Mouse (Mus musculus): Measurements from ENCODE around the gene 2810021J22Rik. TPM values are rescaled to one million over a fixed set of nuclear protein-coding genes. Genes with fewer than 3 reads are reported as not detected.

The 2810021J22Rik gene
- polyA plus RNA-seq, 1 experiment from 2014 or later: 7.1 TPM

GRCm38 (mm10) chr11:58922420-58922819, 55.4 kb downstream of the 2810021J22Rik start:
- Histone ChIP-seq H3K4me2 (ENCODE audit: low read length) (no peak overlapping the region), H3K9me3 (ENCODE audit: control insufficient read depth, low read length) (no peaks in the 10 kb centered on the region), H3K27me3 (replicated peaks; ENCODE audit: control insufficient read depth, insufficient read depth, low read length) (no peaks in the 10 kb centered on the region), H3K4me3 (ENCODE audit: low read depth, low read length) (no peak overlapping the region), H3K9ac (ENCODE audit: low read length) (no peak overlapping the region), H3K27ac (ENCODE audit: low read depth) (no peak overlapping the region), H3K4me1 (replicated peaks; ENCODE audit: control insufficient read depth, insufficient read depth, low read length) (no peaks in the 10 kb centered on the region), H3K36me3 (ENCODE audit: control insufficient read depth, insufficient read depth, low read length) (no peaks in the 10 kb centered on the region)
- WGBS: 79% methylated on average over 9 of the region's 9 CpGs
- no peak for DNase-seq (ENCODE audit: low spot score)
- ATAC-seq (replicated peaks; ENCODE audit: low FRiP score, low TSS enrichment, low read depth): no peak

GRCm38 (mm10) chr11:58926651-58927050, 59.6 kb downstream of the 2810021J22Rik start:
- Histone ChIP-seq H3K9me3 (ENCODE audit: control insufficient read depth, low read length) (no peaks in the 10 kb centered on the region), H3K27ac (ENCODE audit: low read depth) (no peak overlapping the region), H3K4me2 (ENCODE audit: low read length) (no peak overlapping the region), H3K9ac (ENCODE audit: low read length) (no peak overlapping the region), H3K4me3 (ENCODE audit: low read depth, low read length) (no peak overlapping the region), H3K27me3 (replicated peaks; ENCODE audit: control insufficient read depth, insufficient read depth, low read length) (no peaks in the 10 kb centered on the region), H3K4me1 (replicated peaks; ENCODE audit: control insufficient read depth, insufficient read depth, low read length) (0 out of 2 replicates have a peak, but pooled peaks cover 2% of the 10 kb centered on the region), H3K36me3 (ENCODE audit: control insufficient read depth, insufficient read depth, low read length) (peaks cover 8% of the 10 kb centered on the region)
- ATAC-seq (replicated peaks; ENCODE audit: low FRiP score, low TSS enrichment, low read depth): no peak
- 91% methylated on average over 2 of the region's 3 CpGs for WGBS
- no peak for DNase-seq (ENCODE audit: low spot score)

- Histone ChIP-seq H3K9ac (ENCODE audit: low read length) (no peak overlapping the region), H3K36me3 (ENCODE audit: control insufficient read depth, insufficient read depth, low read length) (peaks cover 12% of the 10 kb centered on the region), H3K27ac (ENCODE audit: low read depth) (no peak overlapping the region), H3K9me3 (ENCODE audit: control insufficient read depth, low read length) (no peaks in the 10 kb centered on the region), H3K27me3 (replicated peaks; ENCODE audit: control insufficient read depth, insufficient read depth, low read length) (no peaks in the 10 kb centered on the region), H3K4me1 (replicated peaks; ENCODE audit: control insufficient read depth, insufficient read depth, low read length) (0 out of 2 replicates have a peak, but pooled peaks cover 2% of the 10 kb centered on the region), H3K4me3 (ENCODE audit: low read depth, low read length) (no peak overlapping the region), H3K4me2 (ENCODE audit: low read length) (no peak overlapping the region)
- 64% methylated on average over 2 of the region's 2 CpGs for WGBS
- ATAC-seq (replicated peaks; ENCODE audit: low FRiP score, low TSS enrichment, low read depth): no peak
- DNase-seq (ENCODE audit: low spot score): no peak
Observed at GRCm38 (mm10) chr11:58927053-58927452, 60.0 kb downstream of the 2810021J22Rik start.

DNA sequence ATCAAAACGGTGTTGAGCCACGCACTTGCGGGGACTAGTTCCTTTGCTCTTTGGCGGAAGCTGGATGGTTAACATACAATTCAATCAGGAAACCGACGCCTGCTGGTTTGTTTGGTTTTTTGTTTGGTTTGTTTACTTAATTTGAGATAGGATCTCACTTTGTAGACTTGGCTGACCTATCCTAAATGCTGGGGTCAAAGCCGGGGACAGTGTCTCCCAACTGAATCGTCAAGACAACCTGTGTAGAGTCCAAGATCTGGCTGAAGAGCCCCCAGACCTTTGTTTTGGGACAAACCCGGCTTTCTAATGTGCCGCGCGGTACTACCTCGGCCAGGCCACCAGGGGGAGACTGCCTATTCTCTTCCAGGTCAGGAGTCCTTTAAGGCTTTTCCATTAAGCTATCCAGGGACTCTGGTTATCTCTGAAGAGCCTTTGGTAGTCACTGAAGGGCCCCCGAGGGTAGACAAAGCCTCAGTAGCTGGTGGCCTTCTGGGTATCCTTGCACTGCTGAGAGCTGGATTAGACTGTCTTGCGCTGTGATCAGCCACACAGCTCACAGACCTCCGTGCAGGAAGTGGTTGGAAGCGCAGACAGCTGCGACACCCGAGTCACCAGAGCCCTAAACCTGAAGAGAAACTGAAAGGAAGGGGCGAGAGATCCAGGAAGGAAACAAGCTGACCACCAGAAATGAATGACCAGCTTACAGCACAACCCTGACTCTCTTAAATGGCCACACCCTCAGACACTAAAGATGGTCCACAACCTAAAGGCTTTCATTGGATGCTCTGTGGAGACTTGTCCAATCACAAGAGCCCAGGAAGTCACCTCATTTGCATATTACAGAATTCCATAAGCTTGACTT, 61.0 kb downstream of the 2810021J22Rik start:
- peak overlapping the region; percentile 38 for H3K4me2 ChIP-seq (ENCODE audit: low read length)
- H3K4me1 ChIP-seq (replicated peaks; ENCODE audit: control insufficient read depth, insufficient read depth, low read length): 0 out of 2 replicates have a peak, but pooled peaks cover 2% of the 10 kb centered on the region
- no peaks in the 10 kb centered on the region for H3K9me3 ChIP-seq (ENCODE audit: control insufficient read depth, low read length)
- peaks cover 22% of the 10 kb centered on the region for H3K36me3 ChIP-seq (ENCODE audit: control insufficient read depth, insufficient read depth, low read length)
- H3K27ac ChIP-seq (ENCODE audit: low read depth): peak overlapping the region; percentile 1; the same call in 1 of the 2 replicates
- ATAC-seq (replicated peaks; ENCODE audit: low FRiP score, low TSS enrichment, low read depth) (peak; percentile 49), DNase-seq (ENCODE audit: low spot score) (peak; percentile 90)
- H3K9ac ChIP-seq (ENCODE audit: low read length): no peak overlapping the region
- H3K27me3 ChIP-seq (replicated peaks; ENCODE audit: control insufficient read depth, insufficient read depth, low read length): no peaks in the 10 kb centered on the region
- peak overlapping the region; percentile 13; the same call in 1 of the 2 replicates for H3K4me3 ChIP-seq (ENCODE audit: low read depth, low read length)
- WGBS: 24% methylated on average over 20 of the region's 20 CpGs

GRCm38 (mm10) chr11:58929055-58929454, 62.0 kb downstream of the 2810021J22Rik start:
- Histone ChIP-seq H3K27ac (ENCODE audit: low read depth) (no peak overlapping the region), H3K4me2 (ENCODE audit: low read length) (no peak overlapping the region), H3K4me1 (replicated peaks; ENCODE audit: control insufficient read depth, insufficient read depth, low read length) (0 out of 2 replicates have a peak, but pooled peaks cover 2% of the 10 kb centered on the region), H3K36me3 (ENCODE audit: control insufficient read depth, insufficient read depth, low read length) (peaks cover 32% of the 10 kb centered on the region), H3K9me3 (ENCODE audit: control insufficient read depth, low read length) (no peaks in the 10 kb centered on the region), H3K9ac (ENCODE audit: low read length) (no peak overlapping the region), H3K4me3 (ENCODE audit: low read depth, low read length) (no peak overlapping the region), H3K27me3 (replicated peaks; ENCODE audit: control insufficient read depth, insufficient read depth, low read length) (no peaks in the 10 kb centered on the region)
- ATAC-seq (replicated peaks; ENCODE audit: low FRiP score, low TSS enrichment, low read depth) (no peak), DNase-seq (ENCODE audit: low spot score) (no peak)
- WGBS: 68% methylated on average over 4 of the region's 4 CpGs

DNA sequence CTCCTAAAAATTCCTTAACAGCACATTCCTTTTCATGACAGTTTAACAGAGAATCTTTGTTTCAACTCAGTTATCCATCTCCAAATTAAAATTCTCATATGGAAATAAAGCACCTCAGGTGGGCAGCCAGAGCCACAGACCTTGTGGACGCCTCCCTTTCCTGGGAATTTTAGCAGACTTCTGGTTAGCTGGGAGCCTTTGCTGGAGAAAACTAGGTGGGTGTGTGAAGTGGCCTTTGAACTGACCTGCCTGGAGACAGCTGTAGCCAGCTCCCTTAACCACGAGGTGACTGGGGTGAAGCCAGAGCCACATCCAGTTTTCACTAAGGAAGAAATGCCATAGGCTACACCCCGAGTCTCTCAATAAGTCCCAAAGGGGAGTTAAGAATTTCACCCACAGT, 62.6 kb downstream of the 2810021J22Rik start:
- ATAC-seq (replicated peaks; ENCODE audit: low FRiP score, low TSS enrichment, low read depth) (no peak), DNase-seq (ENCODE audit: low spot score) (no peak)
- Histone ChIP-seq H3K9me3 (ENCODE audit: control insufficient read depth, low read length) (no peaks in the 10 kb centered on the region), H3K36me3 (ENCODE audit: control insufficient read depth, insufficient read depth, low read length) (peaks cover 38% of the 10 kb centered on the region), H3K27me3 (replicated peaks; ENCODE audit: control insufficient read depth, insufficient read depth, low read length) (no peaks in the 10 kb centered on the region), H3K4me1 (replicated peaks; ENCODE audit: control insufficient read depth, insufficient read depth, low read length) (0 out of 2 replicates have a peak, but pooled peaks cover 2% of the 10 kb centered on the region), H3K9ac (ENCODE audit: low read length) (no peak overlapping the region), H3K27ac (ENCODE audit: low read depth) (no peak overlapping the region), H3K4me2 (ENCODE audit: low read length) (no peak overlapping the region), H3K4me3 (ENCODE audit: low read depth, low read length) (no peak overlapping the region)
- 51% methylated on average over 3 of the region's 3 CpGs for WGBS

DNA sequence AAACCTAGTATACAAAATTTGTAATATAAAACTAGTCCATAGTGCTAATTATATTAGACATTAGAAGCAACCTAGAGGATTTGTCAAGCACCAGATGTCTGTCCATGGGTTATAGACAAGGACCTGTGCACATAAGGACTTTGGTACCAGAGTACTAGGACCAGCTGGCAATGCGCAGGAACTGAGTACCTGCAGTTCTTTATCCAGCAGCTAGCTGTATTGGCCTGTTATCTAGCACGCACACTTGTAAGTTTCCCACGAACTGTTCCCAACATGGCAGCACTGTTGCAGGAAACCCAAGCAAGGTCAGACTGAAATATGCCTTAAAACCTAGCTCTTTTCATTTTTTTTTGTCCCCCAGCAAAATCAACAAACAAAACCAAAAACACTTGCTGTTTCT, 63.2 kb downstream of the 2810021J22Rik start:
- peaks cover 42% of the 10 kb centered on the region for H3K36me3 ChIP-seq (ENCODE audit: control insufficient read depth, insufficient read depth, low read length)
- H3K4me1 ChIP-seq (replicated peaks; ENCODE audit: control insufficient read depth, insufficient read depth, low read length): 0 out of 2 replicates have a peak, but pooled peaks cover 2% of the 10 kb centered on the region
- no peak overlapping the region for H3K4me3 ChIP-seq (ENCODE audit: low read depth, low read length)
- WGBS: 93% methylated on average over 3 of the region's 3 CpGs
- no peaks in the 10 kb centered on the region for H3K27me3 ChIP-seq (replicated peaks; ENCODE audit: control insufficient read depth, insufficient read depth, low read length)
- no peak overlapping the region for H3K27ac ChIP-seq (ENCODE audit: low read depth)
- ATAC-seq (replicated peaks; ENCODE audit: low FRiP score, low TSS enrichment, low read depth) (no peak), DNase-seq (ENCODE audit: low spot score) (no peak)
- H3K9ac ChIP-seq (ENCODE audit: low read length): no peak overlapping the region
- no peak overlapping the region for H3K4me2 ChIP-seq (ENCODE audit: low read length)
- no peaks in the 10 kb centered on the region for H3K9me3 ChIP-seq (ENCODE audit: control insufficient read depth, low read length)

DNA sequence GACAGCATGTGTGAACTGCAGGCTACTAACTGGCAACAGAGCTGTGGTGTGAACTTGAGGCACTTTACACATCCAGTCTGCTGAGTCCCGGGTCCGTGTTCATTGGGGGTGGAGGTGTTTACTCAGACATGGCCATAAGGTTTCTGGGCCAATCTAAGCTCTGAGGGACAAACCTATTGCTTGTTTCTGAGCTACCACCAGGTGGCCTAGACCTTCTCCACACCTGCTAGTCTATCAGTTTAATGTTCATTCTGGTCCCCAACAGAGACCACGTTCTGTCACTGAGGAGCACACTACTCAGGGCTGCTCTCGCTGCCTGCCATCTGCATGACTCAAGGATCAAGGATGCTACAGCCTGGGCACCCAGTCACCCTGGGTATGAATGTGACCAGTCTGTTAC, 64.6 kb downstream of the 2810021J22Rik start:
- ATAC-seq (replicated peaks; ENCODE audit: low FRiP score, low TSS enrichment, low read depth) (0 out of 2 replicates have a peak, but pooled peaks have one; percentile 28), DNase-seq (ENCODE audit: low spot score) (no peak)
- Histone ChIP-seq H3K9me3 (ENCODE audit: control insufficient read depth, low read length) (no peaks in the 10 kb centered on the region), H3K36me3 (ENCODE audit: control insufficient read depth, insufficient read depth, low read length) (peaks cover 54% of the 10 kb centered on the region), H3K4me3 (ENCODE audit: low read depth, low read length) (no peak overlapping the region), H3K27ac (ENCODE audit: low read depth) (no peak overlapping the region), H3K9ac (ENCODE audit: low read length) (no peak overlapping the region), H3K27me3 (replicated peaks; ENCODE audit: control insufficient read depth, insufficient read depth, low read length) (no peaks in the 10 kb centered on the region), H3K4me1 (replicated peaks; ENCODE audit: control insufficient read depth, insufficient read depth, low read length) (0 out of 2 replicates have a peak, but pooled peaks cover 2% of the 10 kb centered on the region), H3K4me2 (ENCODE audit: low read length) (no peak overlapping the region)
- 64% methylated on average over 4 of the region's 4 CpGs for WGBS

Measured in intestine, embryonic 14.5 days (tissue).